Mouse (Mus musculus): ENCODE results near the gene Cplx2.

The Cplx2 gene

DNA sequence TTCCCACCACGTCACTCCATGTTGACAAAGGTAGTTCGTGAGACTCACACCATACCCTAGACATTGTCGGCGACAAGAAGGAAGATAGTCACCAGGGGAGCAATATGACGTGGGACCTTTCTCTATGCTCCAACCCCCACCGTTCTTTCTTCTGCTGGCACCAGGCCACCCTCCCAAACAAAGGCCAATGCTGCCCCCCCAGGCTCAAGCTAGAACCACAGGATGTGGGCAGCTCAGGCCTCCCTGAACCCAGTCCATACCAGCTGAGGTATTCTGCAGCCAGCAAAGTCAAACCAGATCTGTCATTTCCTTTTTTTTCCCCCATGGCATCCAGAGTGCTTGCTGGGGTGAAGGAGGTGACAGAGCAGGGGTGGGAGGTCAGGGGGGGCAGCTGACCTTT, 3.4 kb upstream of the Cplx2 start:
- DNase-seq (ENCODE audit: extremely low read depth, low read depth, low spot score), result no peak

DNA sequence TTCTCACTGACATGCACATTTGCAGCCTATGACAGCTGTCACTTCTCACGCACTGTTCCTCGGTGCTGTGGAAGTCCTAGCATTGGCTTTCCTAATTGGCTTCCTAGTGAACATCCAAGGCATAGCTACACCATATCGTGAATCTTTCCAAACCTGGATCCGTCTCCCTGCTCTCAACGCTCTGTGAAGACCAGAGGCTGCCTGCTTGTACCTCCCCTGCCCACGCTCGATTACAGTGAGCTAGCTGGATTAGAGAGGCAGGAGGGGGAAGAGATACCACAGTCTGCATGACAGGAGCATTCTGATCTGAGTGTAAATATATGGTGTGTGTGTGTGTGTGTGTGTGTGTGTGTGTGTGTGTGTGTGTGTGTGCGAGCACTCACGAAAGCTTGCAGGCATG, 3.0 kb upstream of the Cplx2 start:
- no peak for DNase-seq (ENCODE audit: extremely low read depth, low read depth, low spot score)

DNA sequence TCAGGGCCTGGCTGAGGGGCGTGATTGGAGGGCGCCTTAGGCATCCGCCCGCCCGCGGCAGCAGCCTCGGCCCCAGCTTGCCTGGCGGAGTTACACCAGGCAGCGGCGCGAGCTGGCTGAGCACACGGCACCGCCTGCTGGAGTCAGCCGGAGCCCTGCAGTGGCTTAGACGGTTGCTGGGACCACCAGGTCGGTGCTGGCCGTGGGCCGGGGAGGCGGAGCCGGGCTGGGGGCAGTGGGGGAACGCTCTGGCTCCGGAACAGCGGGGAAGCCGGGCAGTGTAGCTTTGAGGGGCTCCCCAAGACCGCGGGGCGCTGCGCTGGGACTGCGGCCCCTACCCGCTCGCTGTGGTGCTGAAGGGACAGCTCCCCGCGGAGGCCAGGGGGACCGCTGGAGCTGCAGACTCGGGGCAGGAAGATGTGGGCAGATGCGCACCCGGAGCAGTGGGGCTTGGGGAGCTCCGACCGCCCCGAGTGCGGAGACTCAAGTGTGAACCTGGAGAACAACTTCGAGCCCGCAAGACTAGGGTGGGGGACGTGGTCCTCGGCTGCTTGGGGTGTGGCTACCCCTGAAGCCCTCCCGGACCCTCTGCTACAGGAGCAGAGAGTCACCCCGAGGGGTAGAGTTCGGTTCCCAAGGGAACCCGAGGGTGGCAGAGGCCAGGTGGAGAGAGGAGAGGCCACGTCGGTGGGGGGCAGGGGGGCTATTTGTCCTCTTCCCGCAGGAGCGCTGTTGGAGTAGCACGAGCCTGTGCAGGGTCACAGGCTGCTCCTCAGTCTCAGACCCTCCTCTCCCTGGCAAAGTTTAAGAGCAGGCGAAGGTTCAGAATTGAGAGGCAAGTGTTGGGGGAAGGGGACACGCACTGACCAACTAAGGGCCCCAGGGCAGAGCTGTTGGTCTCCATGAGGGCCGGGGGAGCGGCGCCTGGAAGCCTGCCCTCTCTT, 510 bp downstream of the Cplx2 start:
- DNase-seq (ENCODE audit: extremely low read depth, low read depth, low spot score), result no peak

DNA sequence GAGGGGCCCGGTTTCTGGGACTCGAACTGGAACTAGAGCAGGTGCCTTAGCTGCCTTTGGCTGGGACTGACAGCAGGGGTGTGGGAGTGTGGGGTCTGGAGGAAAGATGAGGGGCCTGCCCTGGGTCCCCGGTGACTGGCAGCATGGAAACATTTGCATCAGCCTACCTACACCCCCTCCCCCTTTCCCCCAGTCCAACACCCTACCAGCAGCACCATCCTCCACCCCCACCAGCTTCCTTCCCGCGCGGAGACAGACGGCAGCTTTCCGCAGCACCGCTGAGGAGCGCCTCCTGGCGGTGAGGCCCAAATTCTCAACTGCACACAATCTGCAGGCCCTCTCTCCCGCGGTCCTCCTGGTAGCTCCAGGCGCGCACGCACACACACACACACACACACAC, 1.5 kb downstream of the Cplx2 start:
- no peak for DNase-seq (ENCODE audit: extremely low read depth, low read depth, low spot score)

DNA sequence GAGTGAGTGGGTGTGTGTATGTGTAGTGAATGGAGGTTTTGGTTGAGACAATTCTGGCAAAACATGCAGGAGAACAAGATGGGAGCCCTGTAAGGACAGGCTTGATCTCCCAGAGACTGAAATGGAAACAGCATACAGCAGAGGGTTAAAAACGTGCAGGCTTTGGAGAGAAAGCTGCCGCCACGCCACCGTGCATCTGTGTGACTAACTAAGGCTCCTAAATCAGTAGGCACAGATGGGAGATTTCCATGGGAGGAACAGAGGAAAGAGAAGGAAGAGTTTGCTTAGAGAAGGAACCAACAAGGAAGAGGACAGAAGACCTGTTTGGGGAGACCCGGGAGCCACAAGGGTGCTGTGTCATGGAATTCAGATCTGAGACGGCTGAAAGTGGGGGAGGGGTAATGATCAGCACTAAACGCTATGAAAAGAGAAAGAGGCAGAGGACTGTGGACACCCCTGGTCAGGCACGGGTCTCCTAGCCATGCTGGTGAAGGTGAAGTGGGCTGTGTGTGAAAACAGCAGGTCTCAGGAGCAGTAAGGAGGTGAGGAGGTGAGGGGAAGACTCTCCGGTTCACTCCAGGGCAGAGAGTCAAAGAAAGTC, 3.1 kb downstream of the Cplx2 start:
- DNase-seq (ENCODE audit: extremely low read depth, low read depth, low spot score), result no peak

DNA sequence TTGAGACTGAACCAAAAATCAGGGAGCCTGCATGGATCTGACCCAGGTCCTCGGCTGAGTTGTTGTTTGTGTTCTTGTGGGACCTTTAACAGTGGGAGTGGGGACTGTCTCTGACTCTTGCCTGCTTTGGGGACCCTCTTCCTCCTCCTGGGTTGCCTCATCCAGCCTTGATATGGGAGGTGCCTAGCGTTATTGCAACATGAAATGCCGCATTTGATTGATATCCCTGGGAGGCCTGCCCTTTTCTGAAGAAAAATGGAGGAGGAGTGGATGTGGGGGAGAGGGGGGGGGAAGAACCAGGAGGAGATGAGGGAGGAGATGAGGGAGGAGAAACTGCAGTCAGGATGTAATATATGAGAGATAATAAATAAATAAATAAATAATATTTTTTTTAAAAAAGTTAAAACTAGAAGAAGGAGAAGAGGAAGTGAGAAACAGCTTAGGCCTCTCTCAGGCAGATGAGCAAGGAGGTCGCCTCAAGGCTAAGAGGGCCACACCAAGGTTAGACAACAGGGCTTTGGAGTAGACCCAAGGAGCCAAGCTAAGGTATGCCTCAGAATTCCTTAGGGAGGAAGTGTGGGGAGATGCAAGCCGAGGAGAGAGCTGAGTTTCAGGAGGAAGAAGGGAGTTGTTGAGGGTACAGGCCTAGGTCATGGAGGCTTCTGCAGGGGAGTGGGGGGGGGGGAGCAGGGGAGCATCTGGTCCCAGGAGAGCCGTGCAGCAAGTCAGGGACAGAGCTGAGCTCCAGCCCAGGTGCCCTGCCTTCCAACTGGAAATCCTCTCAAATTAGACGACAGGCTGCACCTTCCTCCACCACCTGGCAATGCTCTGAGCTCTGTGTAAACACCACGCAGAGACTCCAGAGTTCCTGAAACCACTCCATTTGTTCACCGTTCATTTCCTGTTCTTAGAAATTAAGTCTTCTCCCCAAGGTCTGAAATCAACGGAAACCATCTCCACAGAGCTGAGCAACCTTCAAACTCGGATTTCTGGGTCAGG, 4.6 kb downstream of the Cplx2 start:
- DNase-seq (ENCODE audit: extremely low read depth, low read depth, low spot score), result no peak

DNA sequence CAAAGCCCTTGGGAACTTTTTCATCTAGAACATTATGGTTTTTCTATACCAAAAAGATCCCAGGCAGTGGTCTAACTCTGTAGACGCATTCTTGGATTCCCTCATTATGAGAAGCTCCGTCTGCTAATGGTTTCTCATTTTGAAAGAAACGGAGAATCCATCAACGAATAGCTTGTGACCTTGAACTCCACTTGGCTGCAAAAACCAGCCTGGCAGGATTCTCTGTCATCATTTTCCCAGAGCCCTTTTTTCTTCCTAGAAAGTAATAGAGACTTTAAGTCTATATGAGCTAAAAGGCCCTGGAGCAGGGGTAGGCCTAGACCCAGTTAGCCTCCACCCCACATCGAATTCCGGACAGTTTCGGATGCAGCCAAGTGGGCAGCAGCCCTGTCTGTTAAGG, 5.6 kb downstream of the Cplx2 start:
- DNase-seq (ENCODE audit: extremely low read depth, low read depth, low spot score), result no peak

DNA sequence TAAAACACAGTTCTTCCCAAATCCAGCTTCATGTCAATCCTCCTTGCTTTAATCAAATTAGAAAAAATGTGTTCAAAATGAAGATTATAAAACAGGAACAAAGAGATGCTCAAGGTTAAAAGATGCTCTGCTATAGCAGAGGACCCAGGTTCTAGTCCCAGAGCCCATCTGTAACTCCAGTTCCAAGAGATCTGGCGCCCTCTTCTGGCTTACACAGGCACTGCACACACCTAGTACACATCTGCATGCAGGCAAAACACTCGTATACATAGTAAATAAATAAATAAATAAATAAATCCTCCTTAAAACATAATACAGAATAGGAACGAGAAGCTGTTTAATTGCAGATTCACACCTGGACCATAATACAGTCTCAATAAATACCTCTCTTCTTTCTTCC, 6.9 kb downstream of the Cplx2 start:
- no peak for DNase-seq (ENCODE audit: extremely low read depth, low read depth, low spot score)

DNA sequence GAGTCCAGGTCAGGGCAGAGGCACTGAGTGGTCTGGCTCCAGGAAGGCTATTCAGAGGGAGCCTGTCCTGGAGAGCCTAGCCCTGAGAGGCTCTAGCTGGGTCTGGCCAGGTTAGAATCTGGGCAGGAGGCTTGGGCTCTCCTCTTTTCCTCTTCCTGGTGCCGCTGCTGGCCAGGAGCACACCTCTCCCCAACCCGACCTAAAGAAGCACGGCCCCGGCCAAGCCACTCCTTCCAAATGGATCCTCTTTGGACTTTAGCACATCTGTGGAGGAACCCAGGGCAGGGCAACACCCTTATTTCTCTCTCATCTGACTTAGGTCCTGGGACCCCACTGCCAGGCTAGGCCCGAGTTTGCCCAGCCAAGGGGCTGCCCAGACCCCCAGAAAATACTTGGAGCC, 9.3 kb downstream of the Cplx2 start:
- no peak for DNase-seq (ENCODE audit: extremely low read depth, low read depth, low spot score)

DNA sequence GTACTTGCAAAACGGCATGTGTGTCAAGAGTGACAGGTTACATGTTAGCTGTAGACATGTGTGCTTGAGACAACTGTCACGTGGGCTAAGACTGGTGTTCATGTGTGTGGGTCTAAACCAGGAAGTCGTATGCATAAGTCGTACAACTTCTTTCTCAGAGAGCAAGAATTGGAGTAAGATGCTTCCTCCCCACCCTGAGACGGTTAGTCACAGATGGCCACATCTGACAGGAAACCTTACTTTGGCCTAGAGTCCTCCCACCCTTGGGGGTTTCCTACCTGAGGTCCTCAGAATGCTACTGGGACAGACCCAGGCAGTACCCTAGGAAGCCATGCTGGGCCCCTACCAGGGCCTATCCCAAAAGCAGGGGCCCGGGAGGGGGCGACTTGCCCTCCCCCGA, 10.2 kb downstream of the Cplx2 start:
- no peak for DNase-seq (ENCODE audit: extremely low read depth, low read depth, low spot score)

DNA sequence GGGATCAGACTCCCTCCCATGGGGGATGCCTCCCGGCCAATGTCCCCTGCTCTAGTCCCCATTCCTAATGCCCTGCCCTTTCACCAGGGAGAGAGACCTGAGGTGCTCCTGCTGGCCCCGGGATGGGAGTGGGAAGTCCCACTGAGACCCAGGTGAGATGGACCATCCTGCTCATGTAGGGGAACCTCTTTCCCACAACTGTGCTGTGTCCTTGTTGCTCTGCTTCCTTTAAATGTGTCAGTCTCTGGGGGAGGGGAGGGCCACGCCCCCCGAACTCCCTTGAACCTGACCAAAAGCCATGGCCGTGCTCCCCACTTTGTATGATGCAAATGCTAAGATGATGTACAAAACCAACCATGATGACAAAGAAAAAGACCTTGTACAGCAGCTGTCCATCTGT, 12.4 kb downstream of the Cplx2 start:
- DNase-seq (ENCODE audit: extremely low read depth, low read depth, low spot score), result no peak

DNA sequence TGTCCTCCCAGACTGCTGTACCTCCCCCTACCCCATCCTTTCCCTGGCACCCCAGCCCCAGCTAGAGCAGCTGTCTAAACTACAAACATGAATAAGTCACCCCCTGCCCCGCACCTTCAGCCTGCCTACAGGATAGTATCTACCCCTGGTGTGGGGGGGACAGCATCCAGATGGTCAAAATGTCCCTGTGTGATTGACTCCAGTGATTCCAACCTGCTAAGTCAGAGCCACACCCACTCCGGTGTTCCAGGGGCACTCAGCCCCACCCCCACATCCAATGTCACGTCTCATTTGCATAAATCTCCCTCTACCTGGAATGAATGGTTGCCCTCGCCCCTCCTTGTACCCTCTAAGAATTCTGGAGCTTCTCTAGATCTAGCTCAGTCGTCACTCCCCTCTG, 13.4 kb downstream of the Cplx2 start:
- DNase-seq (ENCODE audit: extremely low read depth, low read depth, low spot score), result no peak

DNA sequence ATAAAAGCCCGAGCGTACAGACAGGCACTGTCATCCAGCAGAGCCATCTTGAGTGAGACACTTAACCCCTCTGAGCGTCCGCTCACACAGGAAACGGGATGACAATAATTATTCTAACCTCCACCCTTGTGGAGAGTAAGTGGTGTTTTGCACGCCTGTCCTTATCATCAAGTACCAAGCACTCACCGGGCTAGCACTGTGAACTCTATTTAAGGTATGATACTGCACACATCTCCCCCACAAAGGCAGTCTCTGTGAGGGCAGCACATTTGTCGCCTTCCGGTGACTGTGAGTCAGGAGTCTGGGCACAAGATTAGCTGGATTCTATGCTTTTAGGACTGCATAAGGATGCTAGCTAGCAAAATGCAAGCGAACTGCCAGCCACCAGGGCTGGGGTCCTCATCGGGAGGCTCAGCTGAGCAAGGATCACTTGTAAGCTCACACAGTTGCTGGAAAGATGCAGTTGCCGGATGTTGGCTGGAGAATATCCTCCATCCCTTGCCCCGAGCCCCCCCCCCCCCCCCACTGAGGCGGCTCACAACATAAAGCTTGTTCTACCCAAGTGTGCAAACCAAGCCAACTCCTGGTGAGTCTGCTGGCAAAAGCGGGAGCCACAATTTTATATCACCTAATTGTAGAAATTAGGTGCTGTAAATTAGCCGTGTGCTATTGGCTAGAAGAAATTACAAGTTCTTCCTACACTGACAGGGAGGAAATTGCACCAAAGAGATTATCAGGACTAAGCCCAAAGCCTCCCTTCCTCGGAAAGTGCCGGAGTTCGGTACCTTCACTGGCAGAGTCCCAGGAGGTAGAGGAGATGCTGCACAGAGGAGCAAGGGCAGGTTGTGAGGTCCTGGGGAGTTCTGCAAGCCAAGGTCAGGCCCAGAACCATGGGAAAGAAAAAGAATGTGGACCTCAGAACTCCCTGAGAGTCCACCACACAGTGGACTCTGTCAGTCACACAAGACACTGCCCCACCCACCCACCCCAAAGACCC, 14.2 kb downstream of the Cplx2 start:
- DNase-seq (ENCODE audit: extremely low read depth, low read depth, low spot score), result no peak

DNA sequence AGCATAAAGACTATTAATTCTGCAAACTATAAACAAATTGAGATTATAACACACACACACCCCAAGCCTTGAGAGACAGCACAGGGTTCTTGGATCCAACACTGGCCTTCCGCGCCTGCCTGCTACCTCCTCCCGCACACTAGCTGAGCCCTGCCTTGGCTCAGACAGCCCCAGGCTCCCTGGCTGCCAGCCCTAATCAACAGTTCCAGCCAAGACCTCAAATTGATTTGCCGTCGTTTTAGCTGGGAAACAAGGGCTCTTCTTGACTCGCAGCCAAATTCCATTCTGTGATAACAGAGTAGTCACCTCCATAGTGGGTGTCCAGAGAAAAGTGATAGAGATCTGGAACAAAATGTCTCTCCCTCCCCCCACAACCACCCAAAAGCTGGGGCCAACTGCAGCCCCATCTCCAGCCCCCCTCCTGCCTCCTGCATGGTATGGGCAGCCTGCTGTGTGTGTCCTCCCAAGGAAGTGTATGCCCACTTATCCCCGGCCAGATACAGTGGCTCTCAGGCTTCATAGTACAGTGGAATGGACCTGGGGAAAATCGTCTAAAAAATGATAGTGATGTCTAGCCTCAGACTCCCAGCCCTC, 18.9 kb downstream of the Cplx2 start:
- no peak for DNase-seq (ENCODE audit: extremely low read depth, low read depth, low spot score)

DNA sequence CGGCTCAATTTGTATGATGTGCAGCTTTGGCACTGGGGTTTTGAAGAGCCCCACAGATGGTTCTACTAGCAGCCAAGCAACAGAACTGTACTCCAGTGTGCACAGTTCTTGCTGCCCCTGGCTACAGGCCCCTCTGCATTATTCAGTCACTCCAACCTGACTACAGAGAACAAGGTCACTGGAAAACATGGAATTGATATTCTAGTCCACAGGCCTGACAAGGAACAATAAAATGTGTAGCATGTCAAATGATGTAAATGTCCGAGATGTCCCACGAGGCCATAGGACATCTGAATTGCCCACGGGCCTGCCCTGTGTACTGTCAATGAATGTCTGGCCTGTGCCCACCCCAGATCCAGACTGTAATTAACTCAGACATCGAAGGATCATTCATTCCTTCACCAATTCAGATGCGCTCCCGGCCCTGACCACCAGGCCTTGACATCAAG, 19.4 kb downstream of the Cplx2 start:
- no peak for DNase-seq (ENCODE audit: extremely low read depth, low read depth, low spot score)

DNA sequence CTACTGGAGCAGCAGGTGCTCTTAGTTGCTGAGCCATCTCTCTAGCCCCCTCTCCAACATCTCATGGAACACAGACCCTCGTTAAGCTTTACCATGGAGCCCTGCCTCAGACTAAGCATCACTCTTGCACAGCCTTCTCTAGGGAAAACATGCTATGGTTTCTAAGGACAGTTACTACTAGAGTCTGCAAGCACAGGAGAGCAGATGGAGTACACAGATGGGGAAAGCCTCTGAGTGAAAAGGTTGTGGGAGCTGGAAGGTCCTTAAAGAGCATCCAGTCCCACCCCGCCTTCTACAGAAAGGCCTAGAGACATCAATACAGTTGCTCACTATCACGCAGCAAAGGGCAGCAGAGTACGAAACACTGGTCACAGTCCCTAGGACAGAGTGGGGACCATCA, 20.2 kb downstream of the Cplx2 start:
- DNase-seq (ENCODE audit: extremely low read depth, low read depth, low spot score), result no peak

DNA sequence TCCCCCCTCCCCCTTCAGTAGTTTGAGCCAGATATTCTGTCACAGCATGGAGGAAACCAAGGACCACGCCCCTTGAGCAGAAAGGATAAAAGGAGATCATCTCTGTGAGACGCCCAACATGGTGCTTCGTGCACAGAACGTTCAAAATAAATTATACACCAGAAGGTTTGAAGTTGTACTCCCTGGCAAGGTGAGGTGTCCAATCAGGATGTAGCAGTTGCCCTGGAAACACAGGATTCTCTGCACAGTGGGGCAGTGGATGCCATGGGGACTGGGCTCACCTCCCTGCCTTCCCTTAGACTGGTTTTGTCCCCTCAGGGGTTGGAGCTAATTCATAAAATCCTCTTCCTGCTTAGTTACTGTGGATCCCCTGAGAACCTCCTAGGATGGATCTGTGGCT, 25.9 kb downstream of the Cplx2 start:
- no peak for DNase-seq (ENCODE audit: extremely low read depth, low read depth, low spot score)

DNA sequence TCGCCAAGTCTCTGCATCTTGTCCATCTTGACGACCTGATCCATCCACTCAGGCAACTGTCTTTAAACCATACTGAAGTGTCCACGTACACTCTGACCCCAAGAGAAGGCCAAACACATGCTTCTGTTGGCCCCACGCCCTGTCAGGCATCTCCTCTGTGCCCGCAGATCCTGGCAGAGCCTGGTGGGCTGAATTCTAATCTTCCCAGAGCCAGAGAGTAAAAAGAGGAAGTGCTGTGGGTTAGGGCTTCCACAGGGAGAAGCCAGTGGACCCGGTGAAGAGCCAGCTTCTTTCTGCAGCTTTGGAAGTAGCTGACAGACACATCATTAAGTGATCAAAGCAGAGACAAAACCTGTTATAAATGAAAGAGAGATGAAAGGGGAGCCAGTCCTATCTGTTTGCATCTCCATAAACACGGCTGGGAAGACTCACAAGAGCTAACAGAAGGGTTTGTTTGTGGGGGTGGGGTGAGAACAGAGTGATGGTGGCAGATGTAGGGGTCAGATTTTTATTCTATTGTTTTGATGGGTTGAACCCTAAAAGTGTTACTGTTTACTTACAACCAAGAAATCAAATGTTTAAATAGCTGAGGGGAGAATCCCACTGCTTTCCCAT, 29.5 kb downstream of the Cplx2 start:
- no peak for DNase-seq (ENCODE audit: extremely low read depth, low read depth, low spot score)

DNA sequence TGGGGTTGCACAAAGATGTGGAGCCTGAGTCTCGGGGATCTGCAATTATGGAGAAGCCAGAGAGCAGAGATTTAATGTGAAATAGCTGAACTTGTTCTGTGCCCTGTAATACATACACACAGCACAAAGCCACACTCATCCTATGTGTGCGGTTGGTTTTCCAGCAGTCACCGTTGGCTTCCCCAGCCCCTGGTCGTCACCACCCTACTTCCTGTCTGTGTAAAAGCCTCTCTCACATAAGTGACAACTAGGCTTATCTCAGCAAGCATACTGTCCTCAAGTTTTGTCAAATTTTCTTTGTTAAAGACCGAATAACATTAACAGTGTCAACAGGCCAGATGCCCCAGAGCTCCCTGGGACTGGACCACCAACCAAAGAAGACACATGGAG, 30.0 kb downstream of the Cplx2 start:
- DNase-seq (ENCODE audit: extremely low read depth, low read depth, low spot score), result no peak

Data from fat pad, adult 2 months (tissue).